Mouse (Mus musculus): ENCODE measurements at regions not wholly inside any gene's neighbourhood (a gene's known extent, or its start where the extent isn't known, plus 50 kb on each side); places are given as distances from the start of the nearest gene placed in this dataset.

GRCm38 (mm10) chr6:121524613-121524970 is 51.1 kb upstream of the Iqsec3 start:
- peaks cover 30% of the 10 kb centered on the region for H3K4me1 ChIP-seq (ENCODE audit: control insufficient read depth, insufficient read depth, low read length)
- WGBS, result 39% methylated on average over 3 of the region's 3 CpGs
- TF ChIP-seq CTCF (IDR thresholded peaks at IDR 0.05; ENCODE audit: insufficient read depth, low read depth, low read length) (no peak), POLR2A (IDR thresholded peaks at IDR 0.05; ENCODE audit: insufficient read depth, low read depth, low read length) (no peak)
- H3K27ac ChIP-seq (ENCODE audit: insufficient read depth, low read depth, low read length), result no peak overlapping the region
- H3K4me3 ChIP-seq (ENCODE audit: insufficient read depth, low read depth, low read length), result no peak overlapping the region

GRCm38 (mm10) chr6:121523882-121524612 is 50.6 kb upstream of the Iqsec3 start:
- WGBS, result 79% methylated on average over 11 of the region's 11 CpGs
- peaks cover 35% of the 10 kb centered on the region for H3K4me1 ChIP-seq (ENCODE audit: control insufficient read depth, insufficient read depth, low read length)

More at GRCm38 (mm10) chr6:121523882-121524612, 50.6 kb upstream of the Iqsec3 start:
- TF ChIP-seq CTCF (IDR thresholded peaks at IDR 0.05; ENCODE audit: insufficient read depth, low read depth, low read length), result no peak
- TF ChIP-seq POLR2A (IDR thresholded peaks at IDR 0.05; ENCODE audit: insufficient read depth, low read depth, low read length), result no peak
- H3K4me3 ChIP-seq (ENCODE audit: insufficient read depth, low read depth, low read length), result no peak overlapping the region
- H3K27ac ChIP-seq (ENCODE audit: insufficient read depth, low read depth, low read length), result no peak overlapping the region

All from olfactory bulb, adult 2 months (tissue).